Mouse (Mus musculus) cerebellum, postnatal 36 days (tissue): ENCODE results near the gene Rbbp7.

ENCODE experiments used
- DNase-seq, 2 experiments: peaks; one replicate each; pipeline ENCODE4 v3.0.0; 2021 to 2022; ENCODE audit warnings: mixed read lengths in 2 of 2

Gene Rbbp7

GRCm38 (mm10) chrX:162760115-162760942, at the start of gene Rbbp7:
Rbbp7 (plus strand) TSS chrX:162760402.
- DNase-seq, result peak; percentile 82 to 91

GRCm38 (mm10) chrX:162717837-162718236, 42.4 kb upstream of the Rbbp7 start:
- DNase-seq, result peak; percentile 48

DNA sequence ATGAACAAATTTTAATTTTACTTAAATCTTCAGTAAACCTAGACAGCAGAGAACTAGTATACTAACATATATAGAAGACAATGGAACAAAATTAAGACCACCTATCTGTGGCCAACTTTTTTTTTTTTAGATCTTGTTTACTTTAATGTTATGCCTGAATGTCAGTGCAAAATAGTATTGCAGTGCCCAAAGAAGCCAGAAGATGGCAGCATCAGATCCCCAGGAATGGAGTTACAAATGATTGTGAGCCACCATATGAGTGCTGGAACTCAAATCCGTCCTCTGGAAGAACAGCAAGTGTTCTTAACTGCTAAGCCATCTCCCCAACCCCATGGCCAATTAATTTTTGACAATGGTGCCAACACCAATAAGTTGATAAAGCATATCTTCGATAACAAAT, 40.6 kb upstream of the Rbbp7 start:
- DNase-seq, result peak; percentile 15 to 50

GRCm38 (mm10) chrX:162727367-162727777, 32.8 kb upstream of the Rbbp7 start:
- no peak for DNase-seq

DNA sequence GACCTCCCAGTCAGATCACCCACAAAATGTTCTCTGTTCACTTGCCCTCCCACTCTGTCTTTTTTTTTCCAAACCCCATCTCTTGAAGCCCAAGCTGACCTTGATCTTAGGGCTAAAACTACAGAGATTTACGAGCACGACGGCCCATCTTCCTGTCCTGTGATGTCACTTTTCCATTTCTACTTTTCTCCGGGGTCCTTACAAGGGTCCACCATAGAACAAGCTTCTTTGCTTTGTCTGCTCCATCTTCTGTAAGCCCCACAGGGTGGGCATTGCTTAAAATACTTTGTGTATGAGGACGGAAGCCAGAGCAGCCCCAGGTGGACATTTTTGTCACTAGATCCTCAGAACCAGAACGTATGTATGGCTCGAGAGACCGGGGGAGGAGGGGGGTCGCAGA, 32.4 kb upstream of the Rbbp7 start:
- DNase-seq, result no peak

DNA sequence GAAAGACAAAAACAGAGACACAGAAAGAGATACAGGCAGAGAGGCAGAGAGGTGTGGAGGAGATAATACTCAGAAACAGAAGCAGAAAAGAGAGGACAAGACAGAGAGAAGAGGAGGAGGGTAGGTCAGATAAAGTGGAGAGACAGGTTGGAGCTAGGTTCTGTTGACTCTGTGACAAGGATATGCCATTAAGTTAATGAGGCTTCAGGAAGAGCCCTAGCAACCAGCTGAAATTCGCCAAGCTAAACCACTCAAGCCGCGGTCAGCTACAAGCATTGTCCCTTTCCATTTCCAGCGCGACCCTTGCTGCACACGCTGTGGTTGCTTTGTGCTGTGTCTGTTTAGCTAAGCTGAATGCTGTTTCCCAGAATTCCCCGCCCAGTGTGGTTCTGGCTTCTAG, 32.0 kb upstream of the Rbbp7 start:
- no peak for DNase-seq

DNA sequence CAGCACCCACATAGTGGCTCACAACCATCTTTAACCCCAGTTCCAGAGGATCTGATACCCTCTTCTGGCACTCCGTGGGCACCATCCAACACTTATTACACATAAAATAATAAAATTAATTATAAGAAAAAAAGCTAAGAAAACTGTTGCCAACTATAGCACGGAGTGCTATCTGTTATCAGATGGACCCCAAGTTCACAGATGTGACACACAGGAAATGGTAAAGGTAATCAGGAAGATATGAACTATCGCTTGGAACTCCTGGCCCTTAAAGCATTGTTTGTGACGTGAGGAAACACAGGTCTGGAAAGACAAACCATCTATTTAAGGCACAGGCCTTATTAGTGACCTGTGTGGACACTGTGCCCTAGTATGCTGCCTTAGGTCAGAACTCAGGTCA, 30.2 kb upstream of the Rbbp7 start:
- DNase-seq, result no peak

- peak; percentile 73 to 76 for DNase-seq
Measured at GRCm38 (mm10) chrX:162734997-162735929, 24.9 kb upstream of the Rbbp7 start.

DNA sequence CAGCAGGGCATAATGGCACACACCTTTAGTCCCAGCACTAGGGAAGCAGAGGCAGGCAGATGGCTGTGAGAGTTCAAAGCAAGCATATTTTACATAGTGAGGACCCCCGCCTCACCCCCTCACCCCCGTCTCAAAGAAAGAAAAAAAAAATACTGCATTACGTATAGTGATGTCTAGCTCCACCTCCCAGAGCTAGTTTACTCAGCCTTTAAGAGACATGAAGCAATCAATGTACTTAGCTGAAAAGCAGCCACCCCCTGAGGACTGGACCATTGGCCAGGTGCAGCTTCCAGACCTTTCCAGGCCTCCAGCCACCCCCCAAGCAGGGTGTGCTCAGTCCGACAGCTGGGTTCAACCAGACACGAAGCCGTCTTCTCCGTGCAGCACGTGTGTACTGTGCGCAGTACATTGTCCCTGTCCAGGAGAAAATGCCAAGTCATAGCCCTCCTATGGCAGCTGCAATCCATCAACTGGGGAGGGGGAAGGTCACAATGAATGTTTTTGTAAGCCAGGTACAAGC, 24.0 kb upstream of the Rbbp7 start:
- peak; percentile 8 to 17 for DNase-seq

DNA sequence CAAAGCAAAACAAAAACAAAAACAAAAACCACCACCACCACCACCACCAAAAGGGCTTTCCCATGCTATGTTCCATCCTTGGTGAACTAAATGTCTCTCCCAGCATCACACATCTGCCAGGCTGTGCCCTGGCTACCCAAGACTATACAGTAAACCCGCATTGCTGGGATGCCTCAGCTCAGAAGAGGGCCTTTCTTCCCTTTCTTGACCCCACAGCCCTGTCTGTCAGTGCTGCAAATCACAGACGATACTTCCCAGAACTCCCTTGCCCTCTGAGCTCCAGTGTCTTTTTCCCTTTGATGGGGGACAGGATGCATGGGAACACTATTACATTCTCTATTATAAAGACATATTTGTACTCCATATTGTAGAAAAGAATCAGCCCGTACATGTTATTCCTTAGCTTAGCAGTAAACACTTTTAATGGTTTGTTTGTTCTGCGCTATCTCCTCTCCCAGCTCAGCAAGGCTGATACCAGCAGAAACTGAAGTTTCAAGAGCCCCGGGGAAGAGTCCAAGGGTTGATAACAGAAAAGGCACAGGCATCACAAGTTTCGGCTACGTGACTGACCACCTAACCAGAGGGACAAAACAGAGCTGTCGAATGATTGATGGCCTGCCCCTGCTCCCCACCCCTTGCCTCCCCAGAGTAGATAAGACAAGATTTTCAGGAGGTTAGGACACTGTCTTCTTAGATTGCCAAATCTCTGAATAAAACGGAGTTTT, 11.3 kb upstream of the Rbbp7 start:
- DNase-seq, result no peak

GRCm38 (mm10) chrX:162752418-162752817, 7.8 kb upstream of the Rbbp7 start:
- DNase-seq, result no peak

DNA sequence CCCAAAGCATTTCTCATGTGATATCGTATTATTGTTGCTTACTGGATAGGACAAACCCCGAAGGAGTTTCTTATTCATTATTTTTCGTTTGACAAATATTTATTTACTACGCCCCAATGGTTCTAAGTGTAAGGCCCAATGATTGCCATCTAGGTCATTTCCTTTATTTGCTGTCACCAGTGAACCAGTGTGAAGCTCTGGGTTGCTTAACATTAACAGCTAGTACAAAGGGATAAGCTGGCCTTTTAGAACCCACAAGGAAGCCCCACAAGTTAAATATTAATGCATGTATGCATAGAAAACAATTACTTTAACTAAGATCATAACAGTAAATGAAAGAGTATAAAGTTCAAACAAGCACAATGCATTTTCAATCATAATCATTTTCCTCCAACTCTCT, 5.9 kb upstream of the Rbbp7 start:
- no peak for DNase-seq

DNA sequence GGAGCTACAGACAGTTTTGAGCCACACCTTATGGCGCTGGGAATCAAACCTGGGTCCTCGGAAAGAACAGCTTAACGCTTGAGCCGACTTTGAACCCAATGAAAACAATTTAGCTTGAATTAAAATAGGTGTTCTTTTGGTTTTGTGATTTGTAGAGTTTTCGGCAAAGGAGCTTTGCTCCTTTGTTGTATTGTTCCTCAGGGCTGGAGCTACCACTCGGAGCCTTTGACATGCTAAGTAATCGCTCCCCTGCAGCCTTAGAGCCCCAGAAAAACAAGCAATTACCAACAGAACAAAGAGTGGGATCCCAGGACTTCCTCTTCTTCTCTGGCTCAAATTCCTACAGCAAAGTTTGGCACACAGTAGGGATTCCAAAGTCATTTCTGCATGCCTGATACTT, 4.1 kb upstream of the Rbbp7 start:
- no peak for DNase-seq

GRCm38 (mm10) chrX:162759251-162760114, 719 bp upstream of the Rbbp7 start:
- peak in 1 of 2 experiments; percentile 8 for DNase-seq

DNA sequence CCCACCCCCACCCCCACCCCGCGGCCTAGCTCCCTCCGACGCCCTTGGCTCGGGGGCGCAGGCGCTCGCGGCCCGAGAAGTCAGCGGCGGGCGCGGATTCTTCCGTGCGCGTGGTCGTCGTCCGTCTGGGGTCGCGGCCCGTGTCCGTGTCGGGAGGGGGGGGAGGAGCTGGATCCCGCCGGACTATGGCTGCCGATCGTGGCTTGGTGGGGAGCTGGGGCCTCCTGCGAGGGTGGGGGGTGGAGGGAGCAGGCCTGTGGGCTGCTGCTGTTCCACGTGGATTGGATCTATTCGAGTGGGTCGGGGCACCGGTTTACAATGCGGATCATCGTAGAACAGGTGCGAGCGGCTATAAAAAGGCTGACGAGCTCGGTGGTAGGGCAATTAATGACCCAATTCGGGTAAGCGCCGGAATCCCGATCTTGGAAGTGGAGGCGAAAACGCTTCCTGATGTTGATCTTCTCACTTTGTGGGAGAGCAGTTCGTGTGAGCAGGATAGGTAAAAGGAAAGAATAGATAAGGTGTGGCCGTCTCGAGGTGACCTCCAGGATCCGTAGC, 835 bp downstream of the Rbbp7 start:
- DNase-seq, result peak; percentile 9 to 28

- DNase-seq, result no peak
Measured at GRCm38 (mm10) chrX:162761716-162762395, 1.7 kb downstream of the Rbbp7 start.

DNA sequence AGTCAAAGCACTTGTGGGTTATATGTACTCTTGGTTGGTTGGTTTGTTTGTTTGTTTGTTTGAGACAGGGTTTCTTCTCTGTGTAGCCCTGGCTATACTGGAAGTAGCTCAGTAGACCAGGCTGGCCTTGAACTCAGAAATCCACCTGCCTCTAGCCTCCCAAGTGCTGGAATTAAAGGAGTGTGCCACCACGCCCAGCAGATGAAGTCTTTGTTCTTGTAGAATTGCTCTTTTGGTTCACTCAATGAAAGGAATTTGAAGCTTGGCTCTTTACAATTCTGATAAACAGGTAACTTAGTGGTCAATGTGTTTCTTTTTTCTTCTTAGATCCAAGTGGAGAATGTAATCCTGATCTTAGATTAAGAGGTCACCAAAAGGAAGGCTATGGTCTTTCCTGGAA, 10.5 kb downstream of the Rbbp7 start:
- no peak for DNase-seq

- DNase-seq, result no peak
Measured at GRCm38 (mm10) chrX:162788372-162788771, 28.2 kb downstream of the Rbbp7 start.

DNA sequence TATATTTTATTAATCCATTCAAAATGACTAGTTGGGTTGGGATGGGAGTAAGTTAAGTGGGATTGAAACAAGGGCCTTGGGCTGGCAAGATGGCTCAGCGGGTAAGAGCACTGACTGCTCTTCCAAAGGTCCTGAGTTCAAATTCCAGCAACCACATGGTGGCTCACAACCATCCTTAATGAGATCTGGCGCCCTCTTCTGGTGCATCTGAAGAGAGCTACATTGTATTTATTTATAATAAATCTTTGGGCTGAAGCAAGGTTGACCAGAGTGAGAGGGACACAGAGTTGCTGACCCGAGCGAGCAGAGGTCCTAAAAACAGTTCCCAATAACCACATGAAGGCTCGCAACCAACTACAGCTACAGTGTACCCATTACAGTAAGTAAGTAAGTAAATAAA, 31.2 kb downstream of the Rbbp7 start:
- DNase-seq, result peak in 1 of 2 experiments; percentile 4

GRCm38 (mm10) chrX:162800371-162800770, 40.2 kb downstream of the Rbbp7 start:
- peak; percentile 54 to 58 for DNase-seq

DNA sequence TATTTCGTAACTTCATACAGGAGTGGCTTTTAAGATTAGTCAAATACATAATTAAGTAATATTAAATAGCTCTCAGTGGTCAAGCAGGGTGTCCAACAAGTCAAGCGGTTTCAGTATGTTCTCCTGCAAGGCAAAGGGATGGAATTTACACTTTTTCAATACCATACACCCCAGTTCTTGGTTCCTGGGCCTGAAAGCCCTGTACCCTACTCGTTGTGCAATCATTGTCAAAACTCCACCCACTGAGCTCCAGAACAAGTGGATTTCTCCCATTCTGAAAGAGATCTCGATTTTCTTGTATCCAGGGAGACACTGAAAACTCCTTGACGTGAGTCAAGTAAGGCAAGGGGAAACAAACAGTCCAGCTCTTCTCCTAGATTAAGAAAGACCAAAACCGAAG, 67.8 kb downstream of the Rbbp7 start:
- no peak for DNase-seq
